Mouse (Mus musculus) midbrain, embryonic 11.5 days (tissue): Measurements from ENCODE around the gene Cldn2. TPM values are rescaled to one million over a fixed set of nuclear protein-coding genes. Genes with fewer than 3 reads are reported as not detected.

Source experiments
- ATAC-seq: fragments of 200-750 bp; cut with Nextera tagmentation; 2 replicates; pipeline ENCODE4 v1.8.0; 2017; ENCODE audit warnings: moderate TSS enrichment, moderate library complexity; ENCODE audit not compliant: low FRiP score
- DNase-seq: peaks from one replicate; pipeline ENCODE4 v3.0.0; 2015; ENCODE audit warnings: low spot score; ENCODE audit errors: missing footprints
- H3K27ac ChIP-seq: fragments of 300-500 bp; sonication (generic); 2 replicates; pipeline ENCODE4 v1.5.1; 2014; ENCODE audit warnings: low read depth, low read length
- H3K27me3 ChIP-seq: fragments of 300-500 bp; sonication (generic); 2 replicates; pipeline ENCODE4 v1.6.1; 2014; ENCODE audit warnings: mild to moderate bottlenecking, low read length, moderate library complexity, mixed read lengths; ENCODE audit not compliant: control insufficient read depth, insufficient read depth
- H3K36me3 ChIP-seq: fragments of 300-500 bp; sonication (generic); 2 replicates; pipeline ENCODE4 v1.6.1; 2014; ENCODE audit warnings: mild to moderate bottlenecking, low read length, moderate library complexity, mixed read lengths; ENCODE audit not compliant: control insufficient read depth, insufficient read depth
- H3K4me1 ChIP-seq: fragments of 300-500 bp; sonication (generic); 2 replicates; pipeline ENCODE4 v1.6.1; 2014; ENCODE audit warnings: low read length; ENCODE audit not compliant: control insufficient read depth, insufficient read depth
- H3K4me2 ChIP-seq: fragments of 300-500 bp; sonication (generic); 2 replicates; pipeline ENCODE4 v1.6.1; 2014; ENCODE audit warnings: mild to moderate bottlenecking, moderate library complexity
- H3K4me3 ChIP-seq: fragments of 300-500 bp; sonication (generic); 2 replicates; pipeline ENCODE4 v1.5.1; 2014; ENCODE audit warnings: low read depth, low read length
- H3K9ac ChIP-seq: fragments of 300-500 bp; sonication (generic); 2 replicates; pipeline ENCODE4 v1.6.1; 2014; ENCODE audit warnings: low read length
- H3K9me3 ChIP-seq: fragments of 300-500 bp; sonication (generic); 2 replicates; pipeline ENCODE4 v1.6.1; 2016; ENCODE audit warnings: low read length; ENCODE audit not compliant: control insufficient read depth
- WGBS: fragments of 180-500 bp; shearing (Covaris S2); extraction: QIAGEN DNeasy Blood & Tissue Kit; methylation state at CpG from one replicate; pipeline ENCODE4 v1.1.7; 2014; 5-methylcytosine and 5-hydroxymethylcytosine counted together
- polyA plus RNA-seq: library from polyadenylated mRNA; unstranded; fragments of >200 nt; fragmentation: Nextera tagmentation; extraction: Ambion mirVana; gene quantifications from 2 replicates; pipeline ENCODE4 v1.2.1, GENCODE M21; 2014

Gene Cldn2
- polyA plus RNA-seq, 1 experiment from 2014 or later: 0.23 TPM

GRCm38 (mm10) chrX:139815201-139815600 lies 14.6 kb downstream of the Cldn2 start:
- H3K4me3 ChIP-seq: no peak overlapping the region
- no peak overlapping the region for H3K4me2 ChIP-seq
- no peaks in the 10 kb centered on the region for H3K4me1 ChIP-seq
- WGBS: 82% methylated on average over 5 of the region's 5 CpGs
- DNase-seq (no peak), ATAC-seq (no peak)
- no peak overlapping the region for H3K27ac ChIP-seq
- H3K9me3 ChIP-seq: no peaks in the 10 kb centered on the region
- H3K27me3 ChIP-seq: peaks cover 5% of the 10 kb centered on the region
- H3K9ac ChIP-seq: no peak overlapping the region
- H3K36me3 ChIP-seq: no peaks in the 10 kb centered on the region

GRCm38 (mm10) chrX:139825402-139825801 lies 24.8 kb downstream of the Cldn2 start:
- Histone ChIP-seq H3K27ac (no peak overlapping the region), H3K4me2 (no peak overlapping the region), H3K9me3 (no peaks in the 10 kb centered on the region), H3K27me3 (no peaks in the 10 kb centered on the region; the same call in 1 of the 2 replicates), H3K9ac (no peak overlapping the region), H3K36me3 (no peaks in the 10 kb centered on the region), H3K4me1 (no peaks in the 10 kb centered on the region), H3K4me3 (no peak overlapping the region)
- WGBS: 75% methylated on average over 1 of the region's 1 CpGs
- no peak for DNase-seq
- no peak for ATAC-seq

- H3K36me3 ChIP-seq: no peaks in the 10 kb centered on the region
- DNase-seq: no peak
- H3K4me1 ChIP-seq: no peaks in the 10 kb centered on the region
- no peak overlapping the region for H3K9ac ChIP-seq
- no peak for ATAC-seq
- 88% methylated on average over 4 of the region's 4 CpGs for WGBS
- no peaks in the 10 kb centered on the region for H3K9me3 ChIP-seq
- H3K27me3 ChIP-seq: no peaks in the 10 kb centered on the region; the same call in 1 of the 2 replicates
- H3K27ac ChIP-seq: no peak overlapping the region
- H3K4me3 ChIP-seq: no peak overlapping the region
- H3K4me2 ChIP-seq: no peak overlapping the region
Measured at GRCm38 (mm10) chrX:139826926-139827325, 26.3 kb downstream of the Cldn2 start.

GRCm38 (mm10) chrX:139828363-139829092 lies 27.9 kb downstream of the Cldn2 start:
- ATAC-seq: no peak
- Histone ChIP-seq H3K27me3 (no peaks in the 10 kb centered on the region; the same call in 1 of the 2 replicates), H3K4me2 (no peak overlapping the region), H3K4me3 (no peak overlapping the region), H3K27ac (no peak overlapping the region), H3K36me3 (no peaks in the 10 kb centered on the region), H3K9me3 (no peaks in the 10 kb centered on the region), H3K4me1 (no peaks in the 10 kb centered on the region), H3K9ac (no peak overlapping the region)
- DNase-seq: no peak
- 91% methylated on average over 6 of the region's 6 CpGs for WGBS

- Histone ChIP-seq H3K4me3 (no peak overlapping the region), H3K27ac (no peak overlapping the region), H3K27me3 (no peaks in the 10 kb centered on the region; the same call in 1 of the 2 replicates), H3K36me3 (no peaks in the 10 kb centered on the region), H3K4me1 (no peaks in the 10 kb centered on the region), H3K4me2 (no peak overlapping the region), H3K9ac (no peak overlapping the region), H3K9me3 (no peaks in the 10 kb centered on the region)
- 21% methylated on average over 5 of the region's 5 CpGs for WGBS
- ATAC-seq: peak; percentile 33; the same call in 1 of the 2 replicates
- peak; percentile 91 for DNase-seq
Measured at GRCm38 (mm10) chrX:139832464-139832863, 31.8 kb downstream of the Cldn2 start.

- no peak for DNase-seq
- no peak overlapping the region for H3K9ac ChIP-seq
- ATAC-seq: no peak
- H3K4me2 ChIP-seq: no peak overlapping the region
- no peak overlapping the region for H3K4me3 ChIP-seq
- 54% methylated on average over 3 of the region's 3 CpGs for WGBS
- no peaks in the 10 kb centered on the region for H3K36me3 ChIP-seq
- no peaks in the 10 kb centered on the region for H3K9me3 ChIP-seq
- peaks cover 3% of the 10 kb centered on the region for H3K27me3 ChIP-seq
- no peak overlapping the region for H3K27ac ChIP-seq
- no peaks in the 10 kb centered on the region for H3K4me1 ChIP-seq
Measured at GRCm38 (mm10) chrX:139839057-139839456, 38.4 kb downstream of the Cldn2 start.

GRCm38 (mm10) chrX:139841091-139841490 lies 40.5 kb downstream of the Cldn2 start:
- Histone ChIP-seq H3K9ac (no peak overlapping the region), H3K9me3 (no peaks in the 10 kb centered on the region), H3K36me3 (no peaks in the 10 kb centered on the region), H3K4me3 (no peak overlapping the region), H3K27me3 (peaks cover 3% of the 10 kb centered on the region; the same call in 1 of the 2 replicates), H3K4me1 (no peaks in the 10 kb centered on the region), H3K4me2 (no peak overlapping the region), H3K27ac (no peak overlapping the region)
- DNase-seq: no peak
- 83% methylated on average over 6 of the region's 6 CpGs for WGBS
- no peak for ATAC-seq

GRCm38 (mm10) chrX:139854795-139855194 lies 54.2 kb downstream of the Cldn2 start:
- no peak for ATAC-seq
- H3K27me3 ChIP-seq: no peaks in the 10 kb centered on the region; the same call in 1 of the 2 replicates
- WGBS: 91% methylated on average over 4 of the region's 4 CpGs

GRCm38 (mm10) chrX:139859402-139859801 lies 58.8 kb downstream of the Cldn2 start:
- no peak for ATAC-seq
- H3K4me1 ChIP-seq: no peaks in the 10 kb centered on the region
- H3K4me2 ChIP-seq: no peak overlapping the region
- no peak overlapping the region for H3K9ac ChIP-seq
- no peak for DNase-seq
- 91% methylated on average over 5 of the region's 5 CpGs for WGBS
- no peak overlapping the region for H3K4me3 ChIP-seq
- H3K9me3 ChIP-seq: no peaks in the 10 kb centered on the region
- H3K36me3 ChIP-seq: no peaks in the 10 kb centered on the region
- H3K27ac ChIP-seq: no peak overlapping the region
- peaks cover 2% of the 10 kb centered on the region; the same call in 1 of the 2 replicates for H3K27me3 ChIP-seq

More at GRCm38 (mm10) chrX:139854795-139855194, 54.2 kb downstream of the Cldn2 start:
- Histone ChIP-seq H3K27ac (no peak overlapping the region), H3K9me3 (no peaks in the 10 kb centered on the region), H3K4me2 (no peak overlapping the region), H3K9ac (no peak overlapping the region), H3K4me3 (no peak overlapping the region), H3K36me3 (no peaks in the 10 kb centered on the region), H3K4me1 (no peaks in the 10 kb centered on the region)
- no peak for DNase-seq
